Comparison of ENCODE assay signal across 8 mouse cellular contexts in the genomic region with DNA sequence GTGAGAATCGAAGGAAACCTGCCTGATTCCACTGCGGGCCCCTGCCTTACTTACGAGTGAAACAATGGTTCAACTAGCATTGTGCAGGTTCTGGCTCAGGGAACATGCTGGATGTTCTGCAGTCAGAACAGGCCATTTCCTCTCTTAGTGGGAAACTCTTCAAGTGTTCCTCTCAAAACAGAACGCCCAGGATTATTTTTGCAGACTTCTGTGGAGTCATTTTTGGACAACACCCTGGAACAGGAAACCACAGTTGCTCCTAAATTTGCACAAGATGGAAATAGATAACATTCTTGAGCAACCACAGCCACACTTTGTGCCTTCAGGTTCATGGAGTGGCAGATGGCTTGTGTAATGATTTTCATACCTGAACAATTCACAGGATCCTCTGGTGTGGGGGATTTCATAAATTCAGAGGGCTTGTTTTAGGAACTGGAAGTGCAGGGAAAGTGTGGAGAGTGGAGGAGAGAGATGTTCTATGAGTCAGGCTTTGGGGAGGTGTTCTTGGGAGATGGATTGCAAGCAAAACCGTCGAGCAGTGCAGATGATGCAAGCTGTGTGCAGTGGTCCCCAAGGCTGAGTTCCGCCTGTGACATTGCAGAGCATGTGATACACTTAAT.
DNase-seq lines count a peak whose midpoint lies in the region; ATAC-seq and TF ChIP-seq lines count a peak whose summit lies in the region.

No protein-coding gene starts in this region.

- no peak overlapping the region for H3K4me3 ChIP-seq in spleen, adult 2 months (ENCODE audit: extremely low read depth, insufficient read depth, insufficient read length)
- no peak overlapping the region for H3K4me3 ChIP-seq in kidney, embryonic 15.5 days (replicated peaks)
- no peak overlapping the region for H3K4me3 ChIP-seq in myocyte

- no peak for ATAC-seq in kidney, embryonic 15.5 days (replicated peaks; ENCODE audit: low FRiP score)

- no peaks in the 10 kb centered on the region for H3K79me2 ChIP-seq in myocyte (ENCODE audit: control insufficient read depth, insufficient read depth)

- no peak for TF ChIP-seq CTCF in spleen, adult 2 months (IDR thresholded peaks at IDR 0.05; ENCODE audit: extremely low read depth, insufficient read depth, insufficient read length, insufficient replicate concordance)

- H3K27me3 ChIP-seq in spleen, adult 2 months (ENCODE audit: control insufficient read depth, insufficient read depth, low read length), result no peaks in the 10 kb centered on the region
- no peaks in the 10 kb centered on the region for H3K27me3 ChIP-seq in kidney, embryonic 15.5 days
- H3K27me3 ChIP-seq in myocyte (ENCODE audit: control insufficient read depth, insufficient read depth, insufficient read length), result no peaks in the 10 kb centered on the region

- H3K4me1 ChIP-seq in spleen, adult 2 months (ENCODE audit: control insufficient read depth, insufficient read depth, insufficient read length), result no peaks in the 10 kb centered on the region
- peaks cover 50% of the 10 kb centered on the region for H3K4me1 ChIP-seq in kidney, embryonic 15.5 days

- DNase-seq in adrenal gland, adult (ENCODE audit: inconsistent age in 2 of 2, low spot score in 1 of 2), result peak; percentile 28 to 79
- DNase-seq in adrenal gland, postnatal 4 days (ENCODE audit: low spot score in 2 of 2), result no peak
- no peak for DNase-seq in spleen, adult 2 months (ENCODE audit: low read depth in 1 of 2, low spot score in 2 of 2)
- no peak for DNase-seq in spleen, postnatal 14 days (ENCODE audit: low spot score in 2 of 2)
- no peak for DNase-seq in cerebellum, adult 9-10 months
- DNase-seq in thymus, postnatal 4 days, result no peak

- no peaks in the 10 kb centered on the region for H3K9me3 ChIP-seq in kidney, embryonic 15.5 days (replicated peaks)

- H3K4me2 ChIP-seq in kidney, embryonic 15.5 days, result no peak overlapping the region
- H3K4me2 ChIP-seq in myocyte (ENCODE audit: low read depth), result peak overlapping the region; percentile 58

- WGBS in spleen, adult 2 months, result 32% methylated on average over 7 of the region's 7 CpGs
- WGBS in kidney, embryonic 15.5 days, result 53% methylated on average over 7 of the region's 7 CpGs

- H3K36me3 ChIP-seq in spleen, adult 2 months (ENCODE audit: control insufficient read depth, insufficient read depth, low read length), result no peaks in the 10 kb centered on the region
- no peaks in the 10 kb centered on the region for H3K36me3 ChIP-seq in kidney, embryonic 15.5 days
- H3K36me3 ChIP-seq in myocyte (ENCODE audit: control insufficient read depth, insufficient read depth), result no peaks in the 10 kb centered on the region

- TF ChIP-seq POLR2A in spleen, adult 2 months (IDR thresholded peaks at IDR 0.05; ENCODE audit: low read depth, low read length), result no peak
- TF ChIP-seq POLR2A in myocyte (IDR thresholded peaks at IDR 0.05; ENCODE audit: insufficient read length, low read depth), result no peak

- no peak overlapping the region for H3ac ChIP-seq in myocyte (ENCODE audit: control insufficient read depth, insufficient read length)

- peak overlapping the region; percentile 36 for H3K27ac ChIP-seq in spleen, adult 2 months (ENCODE audit: insufficient read depth, low read length)
- peak overlapping the region; percentile 20 for H3K27ac ChIP-seq in kidney, embryonic 15.5 days

- no peak overlapping the region for H3K9ac ChIP-seq in kidney, embryonic 15.5 days

TF ChIP-seq in myocyte, 11 proteins besides CTCF, POLR2A, EP300 and RAD21:
- no peak for TF ChIP-seq POLR2AphosphoS2 (IDR thresholded peaks at IDR 0.05; ENCODE audit: insufficient read length, low read depth)
- no peak for TF ChIP-seq E2F4 (IDR thresholded peaks at IDR 0.05; ENCODE audit: insufficient read depth)
- TF ChIP-seq CEBPB (IDR thresholded peaks at IDR 0.05; ENCODE audit: insufficient read depth, poor library complexity, severe bottlenecking), result peak; percentile 74; the same call in 1 of the 2 replicates
- no peak for TF ChIP-seq MYOD1 (IDR thresholded peaks at IDR 0.05; ENCODE audit: control insufficient read depth in 1 of 3, insufficient read length in 2 of 3, low read depth in 2 of 3)
- TF ChIP-seq MYOG (IDR thresholded peaks at IDR 0.05; ENCODE audit: control insufficient read depth in 1 of 3, insufficient read depth in 1 of 3, insufficient read length in 2 of 3, low read depth in 2 of 3), result no peak
- no peak for TF ChIP-seq TCF12 (IDR thresholded peaks at IDR 0.05; ENCODE audit: insufficient read depth, poor library complexity, severe bottlenecking)
- no peak for TF ChIP-seq MAX (IDR thresholded peaks at IDR 0.05; ENCODE audit: low read depth)
- no peak for TF ChIP-seq REST (IDR thresholded peaks at IDR 0.05; ENCODE audit: insufficient read depth, insufficient read length)

Comparison
In these comparisons a context has a peak if more than half of its experiments do, and no peak if none do; other contexts are left out.
1. DNase-seq: peak in adrenal gland, adult (2 of 2); none in adrenal gland, postnatal 4 days (0 of 2), spleen, adult 2 months (0 of 2), spleen, postnatal 14 days (0 of 2), cerebellum, adult 9-10 months (single experiment) and thymus, postnatal 4 days (single experiment).